Mouse (Mus musculus): ENCODE measurements around the gene Zmynd11. TPM values are rescaled to one million over a fixed set of nuclear protein-coding genes. Genes with fewer than 3 reads are reported as not detected.

Zmynd11 gene
- polyA plus RNA-seq, 1 experiment, result 255 TPM

DNA sequence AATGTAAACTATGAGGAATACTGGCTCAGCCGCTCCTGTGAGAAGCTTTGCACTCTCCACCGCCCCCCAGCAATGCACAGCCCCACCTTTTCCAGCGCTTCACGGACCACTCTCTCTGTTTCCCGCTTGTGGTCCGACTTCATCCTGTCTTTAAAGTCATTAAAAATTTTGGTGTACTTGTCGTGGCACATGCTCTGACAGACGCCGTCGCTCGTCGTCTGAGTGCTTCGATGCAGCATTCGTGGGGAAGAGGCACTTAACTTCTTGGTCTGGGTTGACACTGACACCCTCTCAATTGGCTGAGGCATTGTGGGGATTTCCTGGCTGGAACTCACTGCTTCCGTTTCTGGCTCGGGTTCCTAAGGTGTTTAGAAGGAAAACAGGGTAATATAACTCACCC lies 75.8 kb downstream of the Zmynd11 start:
- DNase-seq (ENCODE audit: low read depth), result no peak
- no peak for TF ChIP-seq POLR2A (IDR thresholded peaks at IDR 0.05; ENCODE audit: borderline replicate concordance, extremely low read depth, insufficient read depth, insufficient read length, poor library complexity, severe bottlenecking)
- no peak for TF ChIP-seq CTCF (IDR thresholded peaks at IDR 0.05; ENCODE audit: borderline replicate concordance, extremely low read depth, insufficient read depth, insufficient read length)

DNA sequence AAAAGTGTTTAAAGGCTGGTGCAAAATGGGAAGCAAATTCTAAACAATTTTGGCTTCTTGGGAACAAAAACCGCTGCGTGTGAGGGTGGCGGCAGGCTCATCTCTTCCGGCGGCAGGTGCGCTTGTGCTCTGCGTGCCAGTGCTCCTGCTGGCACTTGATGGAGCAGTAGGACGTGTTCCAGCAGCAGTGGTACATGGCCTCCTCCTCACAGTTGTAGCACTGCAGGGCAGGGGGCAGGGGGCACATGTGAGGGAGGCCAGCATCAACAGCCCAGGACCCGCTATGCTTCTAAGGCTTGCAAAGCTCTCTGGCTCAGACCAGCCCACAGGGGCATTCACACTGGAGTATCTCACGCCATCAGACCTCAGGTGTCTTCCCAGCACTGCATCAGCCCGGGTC lies 78.4 kb downstream of the Zmynd11 start:
- TF ChIP-seq POLR2A (IDR thresholded peaks at IDR 0.05; ENCODE audit: borderline replicate concordance, extremely low read depth, insufficient read depth, insufficient read length, poor library complexity, severe bottlenecking) (no peak), CTCF (IDR thresholded peaks at IDR 0.05; ENCODE audit: borderline replicate concordance, extremely low read depth, insufficient read depth, insufficient read length) (no peak)
- no peak for DNase-seq (ENCODE audit: low read depth)

DNA sequence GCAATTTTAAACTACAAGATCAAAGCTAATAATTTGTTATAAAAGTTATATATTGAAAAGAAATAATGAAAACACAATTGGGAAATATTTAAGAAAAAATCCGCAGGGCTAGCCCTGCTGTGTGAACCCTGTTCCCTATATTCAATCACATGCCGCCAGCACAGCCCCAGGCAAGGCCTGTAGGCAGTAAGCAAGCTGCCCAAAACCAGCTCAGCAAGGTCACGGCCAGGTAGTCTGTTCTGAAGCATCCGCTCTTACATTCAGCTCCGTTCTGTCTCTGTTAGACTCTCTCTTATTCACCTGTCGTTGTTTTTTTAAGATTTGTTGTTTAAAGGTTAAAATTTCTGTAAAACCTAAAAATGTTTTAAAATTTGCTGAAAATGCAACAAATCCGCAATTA lies 78.9 kb downstream of the Zmynd11 start:
- TF ChIP-seq CTCF (IDR thresholded peaks at IDR 0.05; ENCODE audit: borderline replicate concordance, extremely low read depth, insufficient read depth, insufficient read length) (no peak), POLR2A (IDR thresholded peaks at IDR 0.05; ENCODE audit: borderline replicate concordance, extremely low read depth, insufficient read depth, insufficient read length, poor library complexity, severe bottlenecking) (no peak)
- DNase-seq (ENCODE audit: low read depth), result no peak

- no peak for TF ChIP-seq CTCF (IDR thresholded peaks at IDR 0.05; ENCODE audit: borderline replicate concordance, extremely low read depth, insufficient read depth, insufficient read length)
- TF ChIP-seq POLR2A (IDR thresholded peaks at IDR 0.05; ENCODE audit: borderline replicate concordance, extremely low read depth, insufficient read depth, insufficient read length, poor library complexity, severe bottlenecking), result no peak
- peak; percentile 36 for DNase-seq (ENCODE audit: low read depth)
Observed at GRCm38 (mm10) chr13:9684153-9684923, 80.8 kb downstream of the Zmynd11 start.

- no peak for DNase-seq (ENCODE audit: low read depth)
Observed at GRCm38 (mm10) chr13:9683280-9683679, 81.8 kb downstream of the Zmynd11 start.

GRCm38 (mm10) chr13:9681492-9681891 lies 83.6 kb downstream of the Zmynd11 start:
- no peak for TF ChIP-seq POLR2A (IDR thresholded peaks at IDR 0.05; ENCODE audit: borderline replicate concordance, extremely low read depth, insufficient read depth, insufficient read length, poor library complexity, severe bottlenecking)
- no peak for DNase-seq (ENCODE audit: low read depth)

More at GRCm38 (mm10) chr13:9683280-9683679, 81.8 kb downstream of the Zmynd11 start:
- TF ChIP-seq POLR2A (IDR thresholded peaks at IDR 0.05; ENCODE audit: borderline replicate concordance, extremely low read depth, insufficient read depth, insufficient read length, poor library complexity, severe bottlenecking) (no peak), CTCF (IDR thresholded peaks at IDR 0.05; ENCODE audit: borderline replicate concordance, extremely low read depth, insufficient read depth, insufficient read length) (peak; percentile 10; the same call in 1 of the 2 replicates)

DNA sequence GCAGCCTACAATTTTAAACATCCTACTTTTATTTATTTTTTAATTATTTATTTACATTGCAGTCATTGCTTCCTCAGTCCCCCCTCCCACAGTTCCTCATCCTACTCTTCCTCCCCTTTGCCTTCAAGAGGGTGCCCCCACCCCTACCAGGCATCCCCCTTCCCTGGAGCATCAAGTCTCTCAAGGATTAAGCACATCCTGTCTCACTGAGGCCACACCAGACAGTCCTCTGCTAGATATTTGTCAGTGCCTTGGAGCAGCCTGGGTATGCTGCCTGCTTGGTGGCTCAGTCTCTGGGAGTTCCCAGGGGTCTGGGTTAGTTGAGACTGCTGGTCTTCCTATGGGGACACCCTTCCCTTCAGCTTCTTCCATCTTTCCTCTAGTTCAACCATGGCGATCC lies 91.0 kb downstream of the Zmynd11 start:
- TF ChIP-seq CTCF (IDR thresholded peaks at IDR 0.05; ENCODE audit: borderline replicate concordance, extremely low read depth, insufficient read depth, insufficient read length), result no peak
- no peak for TF ChIP-seq POLR2A (IDR thresholded peaks at IDR 0.05; ENCODE audit: borderline replicate concordance, extremely low read depth, insufficient read depth, insufficient read length, poor library complexity, severe bottlenecking)
- no peak for DNase-seq (ENCODE audit: low read depth)

DNA sequence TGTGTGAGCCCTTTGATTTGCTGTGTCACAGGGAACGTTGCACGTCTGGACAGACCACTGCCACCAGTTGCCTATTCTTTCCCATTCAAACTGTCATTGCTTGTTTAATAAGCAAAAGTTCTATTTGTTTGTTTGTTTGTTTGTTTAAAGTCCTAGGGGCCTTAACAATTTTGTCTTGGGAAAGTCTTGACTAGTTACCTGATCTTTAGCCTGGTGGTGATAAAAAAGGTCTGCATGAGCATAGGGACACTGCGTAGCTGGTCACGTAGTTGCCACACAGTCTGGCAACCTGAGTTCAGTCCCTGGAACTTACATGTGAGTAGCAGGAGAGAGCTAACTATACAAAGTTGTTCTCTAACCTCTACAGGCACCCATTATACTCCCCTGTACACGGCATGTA lies 95.9 kb downstream of the Zmynd11 start:
- TF ChIP-seq POLR2A (IDR thresholded peaks at IDR 0.05; ENCODE audit: borderline replicate concordance, extremely low read depth, insufficient read depth, insufficient read length, poor library complexity, severe bottlenecking), result no peak
- no peak for TF ChIP-seq CTCF (IDR thresholded peaks at IDR 0.05; ENCODE audit: borderline replicate concordance, extremely low read depth, insufficient read depth, insufficient read length)
- no peak for DNase-seq (ENCODE audit: low read depth)

DNA sequence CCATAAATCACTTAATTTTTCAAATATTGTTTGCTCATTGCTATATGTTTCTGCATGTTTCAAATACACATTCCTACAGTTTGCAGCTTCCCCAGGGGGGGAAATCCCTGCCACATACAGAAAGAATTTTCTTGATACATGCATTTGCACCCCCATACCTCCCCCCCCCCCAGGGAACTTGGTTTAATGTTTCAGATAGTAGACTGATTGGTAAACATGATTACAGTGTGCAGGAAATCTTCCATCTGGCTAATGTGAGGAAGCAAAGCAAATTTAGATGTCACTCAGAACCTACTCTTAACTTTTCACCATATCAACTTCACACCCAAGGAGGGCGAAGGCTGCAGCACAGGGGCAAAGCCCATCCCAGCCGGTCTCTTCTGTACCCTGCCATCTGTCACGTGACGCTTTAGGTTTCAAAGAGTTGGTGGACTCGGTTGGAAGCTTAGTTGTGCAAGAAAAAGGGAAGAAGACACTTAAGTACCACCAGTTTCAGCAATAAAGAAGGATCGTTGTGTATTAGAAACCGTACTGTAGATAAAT lies 97.1 kb downstream of the Zmynd11 start:
- no peak for TF ChIP-seq CTCF (IDR thresholded peaks at IDR 0.05; ENCODE audit: borderline replicate concordance, extremely low read depth, insufficient read depth, insufficient read length)
- TF ChIP-seq POLR2A (IDR thresholded peaks at IDR 0.05; ENCODE audit: borderline replicate concordance, extremely low read depth, insufficient read depth, insufficient read length, poor library complexity, severe bottlenecking), result no peak
- DNase-seq (ENCODE audit: low read depth), result no peak

- no peak for DNase-seq (ENCODE audit: low read depth)
- TF ChIP-seq CTCF (IDR thresholded peaks at IDR 0.05; ENCODE audit: borderline replicate concordance, extremely low read depth, insufficient read depth, insufficient read length) (no peak), POLR2A (IDR thresholded peaks at IDR 0.05; ENCODE audit: borderline replicate concordance, extremely low read depth, insufficient read depth, insufficient read length, poor library complexity, severe bottlenecking) (no peak)
Observed at GRCm38 (mm10) chr13:9663593-9663992, 101.5 kb downstream of the Zmynd11 start.

DNA sequence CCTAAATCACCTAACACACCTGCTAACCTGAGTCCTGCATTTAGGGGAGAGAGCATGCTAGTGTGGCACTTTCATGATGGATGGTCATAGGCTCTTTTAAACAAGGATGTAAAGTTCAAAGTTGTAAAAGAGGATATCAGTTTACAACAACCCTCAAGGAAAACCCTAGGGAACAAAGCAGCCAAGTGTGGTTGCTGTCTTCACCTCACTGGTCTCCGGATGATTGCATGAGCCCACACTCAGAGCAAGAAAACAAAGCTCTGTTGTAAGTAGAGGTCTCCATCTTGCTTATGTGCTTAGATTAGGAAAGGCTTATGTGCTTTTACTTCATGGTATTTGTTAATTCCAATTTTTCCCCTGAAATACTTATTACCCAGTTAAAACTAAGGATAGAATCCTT lies 104.4 kb downstream of the Zmynd11 start:
- TF ChIP-seq CTCF (IDR thresholded peaks at IDR 0.05; ENCODE audit: borderline replicate concordance, extremely low read depth, insufficient read depth, insufficient read length) (no peak), POLR2A (IDR thresholded peaks at IDR 0.05; ENCODE audit: borderline replicate concordance, extremely low read depth, insufficient read depth, insufficient read length, poor library complexity, severe bottlenecking) (no peak)
- no peak for DNase-seq (ENCODE audit: low read depth)

DNA sequence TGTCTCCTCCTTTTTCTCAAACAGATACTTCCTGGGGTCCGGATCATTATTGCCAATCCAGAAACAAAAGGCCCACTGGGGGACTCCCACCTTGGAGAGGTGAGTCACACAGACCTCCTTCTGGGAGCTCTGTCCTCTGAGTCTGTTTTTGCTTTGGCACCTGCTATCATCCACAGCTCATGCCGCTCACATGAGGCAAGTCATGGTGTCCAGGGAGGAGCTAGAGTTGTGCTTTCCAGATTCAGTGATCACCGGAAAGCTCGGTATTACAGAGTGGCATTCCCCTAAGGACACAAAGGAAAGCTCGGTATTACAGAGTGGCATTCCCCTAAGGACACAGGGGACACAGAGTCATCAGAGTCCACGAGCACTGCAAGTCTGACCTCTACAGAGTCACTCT lies 108.5 kb downstream of the Zmynd11 start:
- TF ChIP-seq CTCF (IDR thresholded peaks at IDR 0.05; ENCODE audit: borderline replicate concordance, extremely low read depth, insufficient read depth, insufficient read length) (no peak), POLR2A (IDR thresholded peaks at IDR 0.05; ENCODE audit: borderline replicate concordance, extremely low read depth, insufficient read depth, insufficient read length, poor library complexity, severe bottlenecking) (no peak)

More for the DNA sequence above, 108.5 kb downstream of the Zmynd11 start:
- no peak for DNase-seq (ENCODE audit: low read depth)
